In genomic region chr8:85577666-85578065, GRCm38 (mm10) we compare ENCODE assay signal across 30 mouse cellular contexts.
"Had no signal": no experiment of that assay in that cellular context is flagged by ENCODE, and none has a peak within 500 bp of the region (broad histone marks: within the 10 kb centered on the region; RNA-seq: fewer than 3 reads in every experiment).

No protein-coding gene starts in this region.

- H3K9me3 ChIP-seq: limb, embryonic 10.5 days; limb, embryonic 12.5 days; limb, embryonic 13.5 days; limb, embryonic 15.5 days; liver, embryonic 13.5 days; liver, embryonic 15.5 days; lung, embryonic 15.5 days; midbrain, embryonic 10.5 days; midbrain, embryonic 12.5 days; midbrain, embryonic 13.5 days; midbrain, embryonic 15.5 days; neural tube, embryonic 12.5 days had no signal

- ATAC-seq: lung, postnatal 0 days; midbrain, embryonic 13.5 days; midbrain, embryonic 15.5 days; midbrain, embryonic 16.5 days had no signal

- H3K27ac ChIP-seq: left cerebral cortex, adult 2 months; limb, embryonic 10.5 days; limb, embryonic 12.5 days; limb, embryonic 13.5 days; limb, embryonic 15.5 days; liver, embryonic 13.5 days; liver, embryonic 14.5 days; liver, embryonic 15.5 days; lung, embryonic 15.5 days; macrophage; midbrain, embryonic 10.5 days; midbrain, embryonic 12.5 days; midbrain, embryonic 13.5 days; midbrain, embryonic 15.5 days; neural tube, embryonic 12.5 days had no signal

- H3K27me3 ChIP-seq: limb, embryonic 12.5 days; limb, embryonic 13.5 days; limb, embryonic 15.5 days; liver, embryonic 13.5 days; liver, embryonic 15.5 days; lung, embryonic 15.5 days; midbrain, embryonic 12.5 days; midbrain, embryonic 13.5 days; midbrain, embryonic 15.5 days; neural tube, embryonic 12.5 days had no signal

- H3K4me1 ChIP-seq: limb, embryonic 10.5 days; limb, embryonic 12.5 days; limb, embryonic 13.5 days; limb, embryonic 15.5 days; liver, embryonic 13.5 days; liver, embryonic 15.5 days; lung, embryonic 15.5 days; megakaryocyte, embryonic 14.5 days; midbrain, embryonic 10.5 days; midbrain, embryonic 12.5 days; midbrain, embryonic 13.5 days; midbrain, embryonic 15.5 days; neural tube, embryonic 12.5 days had no signal

- H3K9ac ChIP-seq: limb, embryonic 12.5 days; limb, embryonic 13.5 days; limb, embryonic 15.5 days; liver, embryonic 13.5 days; liver, embryonic 14.5 days; liver, embryonic 15.5 days; lung, embryonic 14.5 days; lung, embryonic 15.5 days; midbrain, embryonic 12.5 days; midbrain, embryonic 13.5 days; midbrain, embryonic 15.5 days; neural tube, embryonic 12.5 days had no signal

- DNase-seq: layer of hippocampus, postnatal 36 days; left cerebral cortex, postnatal 4 days; liver, embryonic 13.5 days; lung, adult 18-20 months; lung, adult 2 months; lung, embryonic 14.5 days; lung, postnatal 10 days; lung, postnatal 14 days; lung, postnatal 36 days; lung, postnatal 4 days; midbrain, embryonic 14.5 days had no signal

- H3K4me3 ChIP-seq: left cerebral cortex, adult 2 months; limb, embryonic 10.5 days; limb, embryonic 12.5 days; limb, embryonic 13.5 days; limb, embryonic 15.5 days; liver, embryonic 13.5 days; liver, embryonic 15.5 days; lung, embryonic 15.5 days; megakaryocyte, embryonic 14.5 days; midbrain, embryonic 10.5 days; midbrain, embryonic 12.5 days; midbrain, embryonic 13.5 days; midbrain, embryonic 15.5 days; myocyte; neural tube, embryonic 12.5 days had no signal

- H3K4me2 ChIP-seq: limb, embryonic 12.5 days; limb, embryonic 13.5 days; limb, embryonic 15.5 days; liver, embryonic 13.5 days; liver, embryonic 15.5 days; lung, embryonic 14.5 days; lung, embryonic 15.5 days; midbrain, embryonic 11.5 days; midbrain, embryonic 12.5 days; midbrain, embryonic 13.5 days; midbrain, embryonic 15.5 days; neural tube, embryonic 12.5 days had no signal

- H3K36me3 ChIP-seq: limb, embryonic 10.5 days; limb, embryonic 12.5 days; limb, embryonic 13.5 days; limb, embryonic 15.5 days; liver, embryonic 13.5 days; liver, embryonic 15.5 days; lung, embryonic 15.5 days; midbrain, embryonic 10.5 days; midbrain, embryonic 12.5 days; midbrain, embryonic 13.5 days; midbrain, embryonic 15.5 days; neural tube, embryonic 12.5 days had no signal
